Comparison of ENCODE assay signal across 8 mouse cellular contexts in the genomic region with DNA sequence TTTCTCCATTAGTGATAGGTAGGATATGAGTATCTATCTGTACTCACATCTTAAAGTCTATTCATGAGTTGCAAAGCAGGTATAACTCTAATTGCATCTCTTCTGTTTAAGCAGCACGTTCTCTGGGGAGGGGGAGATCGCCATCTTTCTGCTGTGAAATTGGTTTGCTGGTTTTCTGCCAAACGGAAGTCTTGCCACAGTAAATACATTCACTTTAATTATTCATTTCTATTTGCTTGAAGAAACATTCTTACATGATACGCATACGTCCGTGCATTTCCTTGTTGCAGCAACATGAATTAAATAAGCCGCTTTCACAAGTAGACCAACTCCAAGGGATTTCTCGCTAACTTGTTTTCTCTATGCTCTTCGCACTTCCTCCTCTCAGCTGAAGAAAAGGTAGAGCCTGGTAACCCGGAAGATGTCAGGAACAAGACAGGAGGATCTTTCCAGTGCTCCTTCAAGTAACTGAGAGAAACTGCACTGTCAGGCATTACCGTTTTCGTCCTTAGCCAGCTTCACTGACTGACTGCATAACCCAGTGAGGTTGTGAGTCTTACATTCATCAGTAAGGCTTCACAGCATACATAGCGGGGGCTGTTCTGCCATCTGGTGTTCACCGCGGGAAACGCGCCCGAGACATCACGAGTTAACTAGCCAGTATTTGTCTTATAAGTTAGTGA. TPM values are rescaled to one million over a fixed set of nuclear protein-coding genes. Genes with fewer than 3 reads are reported as not detected.
DNase-seq lines count a peak whose midpoint lies in the region; ATAC-seq lines count a peak whose summit lies in the region.

No protein-coding gene starts in this region.

- H3K9me3 ChIP-seq in hindbrain, embryonic 14.5 days (ENCODE audit: control insufficient read depth, low read length): no peaks in the 10 kb centered on the region

- no peak overlapping the region for H3K4me3 ChIP-seq in hindbrain, embryonic 14.5 days (replicated peaks; ENCODE audit: low read length)

- no peaks in the 10 kb centered on the region for H3K36me3 ChIP-seq in hindbrain, embryonic 14.5 days (replicated peaks; ENCODE audit: control insufficient read depth, insufficient read depth)

- 34% methylated on average over 19 of the region's 19 CpGs for WGBS in hindbrain, embryonic 14.5 days

- no peak overlapping the region for H3K9ac ChIP-seq in hindbrain, embryonic 14.5 days

- no peak overlapping the region for H3K4me2 ChIP-seq in hindbrain, embryonic 14.5 days (replicated peaks)

- peaks cover 6% of the 10 kb centered on the region; the same call in 1 of the 2 replicates for H3K4me1 ChIP-seq in hindbrain, embryonic 14.5 days (replicated peaks; ENCODE audit: control insufficient read depth, insufficient read depth, low read length)

- no peaks in the 10 kb centered on the region for H3K27me3 ChIP-seq in hindbrain, embryonic 14.5 days (ENCODE audit: control insufficient read depth, insufficient read depth, low read length)

- peak; percentile 79 for ATAC-seq in hindbrain, embryonic 14.5 days (ENCODE audit: low FRiP score)

- no peak overlapping the region for H3K27ac ChIP-seq in hindbrain, embryonic 14.5 days

- peak; percentile 95 for DNase-seq in NIH3T3 (ENCODE audit: low read depth)
- DNase-seq in cerebellum, adult 8-10 months: peak; percentile 62
- DNase-seq in frontal cortex, postnatal 10 days (ENCODE audit: low spot score in 2 of 2): peak; percentile 59 to 78
- DNase-seq in hindbrain, embryonic 14.5 days (ENCODE audit: low spot score): peak; percentile 93
- DNase-seq in layer of hippocampus, postnatal 14 days (ENCODE audit: low spot score in 2 of 2): peak; percentile 81 to 85
- DNase-seq in lung, postnatal 25 days (ENCODE audit: low spot score): peak; percentile 71
- DNase-seq in retina, postnatal 1 day: peak; percentile 82
- DNase-seq in thymus, postnatal 36 days: peak; percentile 70 to 76

RNA-seq across cellular contexts. Expression of a gene that starts 34.1 kb away (rescaled TPM):
- 9.1 and 9.7 TPM in 2 replicates for polyA plus RNA-seq in hindbrain, embryonic 14.5 days (2014; fragmentation: Nextera tagmentation; extraction: Ambion mirVana)
- total RNA-seq in layer of hippocampus, postnatal 14 days (2021): 100 to 1,000 TPM; 205 to 208 TPM

RNA-seq across cellular contexts. Expression of a gene that starts 34.7 kb away (rescaled TPM):
- 0.59 TPM in 1 of 2 replicates, not detected in the other for polyA plus RNA-seq in hindbrain, embryonic 14.5 days (2014; fragmentation: Nextera tagmentation; extraction: Ambion mirVana)
- 1 to 10 TPM in 1 of 2 experiments, under 1 TPM in 1; 0.37 to 1.9 TPM for total RNA-seq in layer of hippocampus, postnatal 14 days (2021)

RNA-seq across cellular contexts. Expression of a gene that starts 47.2 kb away (rescaled TPM):
- 9.6 and 11.4 TPM in 2 replicates for polyA plus RNA-seq in hindbrain, embryonic 14.5 days (2014; fragmentation: Nextera tagmentation; extraction: Ambion mirVana)
- 10 to 100 TPM; 10.7 to 14.2 TPM for total RNA-seq in layer of hippocampus, postnatal 14 days (2021)
